Mouse (Mus musculus): ENCODE measurements at regions not wholly inside any gene's neighbourhood (a gene's known extent, or its start where the extent isn't known, plus 50 kb on each side); places are given as distances from the start of the nearest gene placed in this dataset.

- TF ChIP-seq CTCF (conservative IDR thresholded peaks at IDR 0.05; ENCODE audit: insufficient read depth, insufficient read length, low read depth, low read length) (no peak), POLR2A (IDR thresholded peaks at IDR 0.05; ENCODE audit: low read depth, low read length) (no peak)
Observed at GRCm38 (mm10) chr4:7912675-7913074, 326.2 kb downstream of the Car8 start.
